Mouse (Mus musculus) layer of hippocampus, adult 9-11 months (tissue): Measurements from ENCODE around the gene Ccndbp1.
"Not testable (repeated sequence)": the region's sequence is repeated elsewhere in the genome, so short reads cannot be mapped to it uniquely, and the experiment has no call there.

Experiments used
- DNase-seq: peaks from one replicate; pipeline ENCODE4 v3.0.0; 2022

Ccndbp1 gene

GRCm38 (mm10) chr2:121007925-121008663 is at the start of gene Ccndbp1:
Gene Ccndbp1, plus strand, starts transcription at chr2:121008403.
- peak; percentile 90 for DNase-seq

- DNase-seq, result no peak
Observed at GRCm38 (mm10) chr2:120959363-120959762, 48.8 kb upstream of the Ccndbp1 start.

GRCm38 (mm10) chr2:120959827-120960226 is 48.4 kb upstream of the Ccndbp1 start:
- DNase-seq, result no peak

GRCm38 (mm10) chr2:120960261-120960660 is 47.9 kb upstream of the Ccndbp1 start:
- no peak for DNase-seq

GRCm38 (mm10) chr2:120963110-120963509 is 45.1 kb upstream of the Ccndbp1 start:
- DNase-seq, result no peak

- no peak for DNase-seq
Observed at GRCm38 (mm10) chr2:120965486-120965885, 42.7 kb upstream of the Ccndbp1 start.

GRCm38 (mm10) chr2:120970045-120970539 is 38.1 kb upstream of the Ccndbp1 start:
- DNase-seq, result no peak

GRCm38 (mm10) chr2:120970559-120971080 is 37.6 kb upstream of the Ccndbp1 start, which contains the start of gene Ubr1:
Gene Ubr1, minus strand, starts transcription at chr2:120970715.
- peak; percentile 88 for DNase-seq

- DNase-seq, result no peak
Observed at GRCm38 (mm10) chr2:120971766-120972165, 36.4 kb upstream of the Ccndbp1 start.

- not testable (repeated sequence) for DNase-seq
Observed at GRCm38 (mm10) chr2:120972257-120972656, 35.9 kb upstream of the Ccndbp1 start.

- no peak for DNase-seq
Observed at GRCm38 (mm10) chr2:120972964-120973363, 35.2 kb upstream of the Ccndbp1 start.

GRCm38 (mm10) chr2:120976308-120976707 is 31.9 kb upstream of the Ccndbp1 start:
- DNase-seq, result no peak

- peak; percentile 43 for DNase-seq
Observed at GRCm38 (mm10) chr2:120976990-120977925, 30.9 kb upstream of the Ccndbp1 start, which contains the start of gene Tmem62. Gene Tmem62, plus strand, starts transcription at chr2:120977017.

GRCm38 (mm10) chr2:120977926-120978692 is 30.1 kb upstream of the Ccndbp1 start:
- no peak for DNase-seq

- DNase-seq, result no peak
Observed at GRCm38 (mm10) chr2:120978693-120979037, 29.5 kb upstream of the Ccndbp1 start.

- no peak for DNase-seq
Observed at GRCm38 (mm10) chr2:120979819-120980218, 28.4 kb upstream of the Ccndbp1 start.

GRCm38 (mm10) chr2:120980861-120981260 is 27.3 kb upstream of the Ccndbp1 start:
- no peak for DNase-seq

- DNase-seq, result no peak
Observed at GRCm38 (mm10) chr2:120983611-120984010, 24.6 kb upstream of the Ccndbp1 start.

- no peak for DNase-seq
Observed at GRCm38 (mm10) chr2:120985241-120985640, 23.0 kb upstream of the Ccndbp1 start.

GRCm38 (mm10) chr2:120991196-120991595 is 17.0 kb upstream of the Ccndbp1 start:
- no peak for DNase-seq

- DNase-seq, result not testable (repeated sequence)
Observed at GRCm38 (mm10) chr2:120996607-120997006, 11.6 kb upstream of the Ccndbp1 start.

- DNase-seq, result no peak
Observed at GRCm38 (mm10) chr2:120998863-120999262, 9.3 kb upstream of the Ccndbp1 start.
